Mouse (Mus musculus) kidney, adult 2 months (tissue): Measurements from ENCODE around the gene Abhd2. TPM values are rescaled to one million over a fixed set of nuclear protein-coding genes. Genes with fewer than 3 reads are reported as not detected.

ENCODE experiments used
- DNase-seq: peaks from one replicate; pipeline ENCODE4 v3.0.0; 2021
- H3K27ac ChIP-seq: fragments of 200-500 bp; 2 replicates; pipeline ENCODE4 v1.5.1; 2012; ENCODE audit warnings: low read depth, low read length, control low read depth, inconsistent platforms; ENCODE audit not compliant: insufficient read depth
- H3K27me3 ChIP-seq: fragments of 200-500 bp; replicated peaks from 2 replicates; pipeline ENCODE4 v1.6.1; 2012; ENCODE audit warnings: mild to moderate bottlenecking, moderate library complexity, low read length, inconsistent platforms; ENCODE audit not compliant: control insufficient read depth, insufficient read depth
- H3K36me3 ChIP-seq: fragments of 200-500 bp; 2 replicates; pipeline ENCODE4 v1.6.1; 2012; ENCODE audit warnings: mild to moderate bottlenecking, moderate library complexity, low read length, inconsistent platforms; ENCODE audit not compliant: control insufficient read depth, insufficient read depth
- H3K4me1 ChIP-seq: fragments of 200-500 bp; 2 replicates; pipeline ENCODE4 v1.6.1; 2011; ENCODE audit warnings: low read length; ENCODE audit not compliant: control insufficient read depth, insufficient read depth
- H3K4me3 ChIP-seq: fragments of 200-500 bp; 2 replicates; pipeline ENCODE4 v1.5.1; 2011; ENCODE audit warnings: mild to moderate bottlenecking, low read depth, low read length, control low read depth; ENCODE audit not compliant: insufficient read depth
- CTCF ChIP-seq: fragments of 200-500 bp; conservative IDR thresholded peaks from 2 replicates; pipeline ENCODE4 v1.5.1; 2011; ENCODE audit warnings: low read depth, mild to moderate bottlenecking, control low read depth, low read length, moderate library complexity, mixed read lengths; ENCODE audit not compliant: insufficient read depth, insufficient read length
- POLR2A ChIP-seq: fragments of 200-500 bp; IDR thresholded peaks from one replicate; pipeline ENCODE4 v1.6.1; 2011; ENCODE audit warnings: low read depth, low read length, control low read depth
- WGBS: fragments of 180-500 bp; shearing (Covaris S2); methylation state at CpG from one replicate; pipeline ENCODE4 v1.1.7; 2018; 5-methylcytosine and 5-hydroxymethylcytosine counted together
- polyA plus RNA-seq: library from polyadenylated mRNA; depleted of rRNA; stranded (reverse); fragments of >200 nt; gene quantifications from 2 replicates; pipeline ENCODE4 v1.2.3, GENCODE M21; 2012

Abhd2 gene
- polyA plus RNA-seq, 1 experiment, result 29.4 TPM

DNA sequence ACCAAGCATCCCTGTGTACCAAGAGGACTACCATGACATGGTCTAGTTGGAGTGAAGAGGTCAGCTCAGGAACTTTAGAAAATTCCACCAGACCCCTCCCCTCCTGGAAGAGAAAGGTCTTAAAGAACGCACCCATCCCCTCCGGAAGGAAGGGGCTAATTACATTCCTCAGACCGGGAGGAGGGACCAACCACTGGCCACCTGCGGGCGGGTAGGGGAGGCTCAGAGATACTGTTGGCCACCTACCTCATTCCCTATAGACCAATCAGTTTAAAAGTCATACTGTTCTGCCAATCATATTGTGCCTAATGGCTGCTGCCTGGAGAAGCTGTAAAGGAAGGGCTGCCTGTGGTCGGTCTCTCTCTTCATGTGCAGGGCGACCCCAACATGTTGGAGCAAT lies 115.0 kb downstream of the Abhd2 start:
- H3K36me3 ChIP-seq, result no peaks in the 10 kb centered on the region
- 37% methylated on average over 7 of the region's 7 CpGs for WGBS

DNA sequence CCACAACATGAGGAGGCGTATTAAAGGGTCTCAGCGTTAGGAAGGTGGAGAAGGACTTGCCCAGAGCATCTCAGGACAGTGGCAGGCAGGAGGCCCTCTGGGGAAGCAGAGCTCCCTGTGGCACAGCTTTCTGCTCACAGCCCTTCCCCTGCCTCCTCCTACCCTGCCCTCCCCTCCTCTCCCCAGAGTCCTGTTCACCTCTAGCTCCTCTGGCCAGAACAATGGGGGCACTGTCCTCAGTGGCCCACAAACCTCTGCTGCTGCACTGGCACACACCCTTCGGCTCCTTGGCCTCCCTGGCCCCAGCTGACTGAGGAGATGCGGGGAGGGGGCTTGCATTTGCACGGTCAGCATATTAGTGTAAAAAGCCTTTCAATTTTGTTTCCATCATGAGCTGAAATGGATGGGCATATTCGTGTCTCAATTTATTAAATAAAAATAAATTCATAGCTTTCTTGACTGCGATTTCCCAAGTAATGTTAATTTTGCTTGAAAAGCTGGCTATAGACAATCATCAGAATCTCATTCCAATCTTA lies 115.7 kb downstream of the Abhd2 start:
- TF ChIP-seq CTCF, result no peak
- no peak for TF ChIP-seq POLR2A
- 74% methylated on average over 7 of the region's 7 CpGs for WGBS

More for the DNA sequence above, 115.0 kb downstream of the Abhd2 start:
- H3K27me3 ChIP-seq, result no peaks in the 10 kb centered on the region
- H3K4me1 ChIP-seq, result no peaks in the 10 kb centered on the region; the same call in 1 of the 2 replicates
- TF ChIP-seq POLR2A, result no peak
- no peak for TF ChIP-seq CTCF
- H3K27ac ChIP-seq, result no peak overlapping the region
- no peak for DNase-seq
- H3K4me3 ChIP-seq, result no peak overlapping the region

GRCm38 (mm10) chr7:79390141-79390708 lies 117.2 kb downstream of the Abhd2 start:
- WGBS, result 86% methylated on average over 5 of the region's 5 CpGs
- H3K27me3 ChIP-seq, result no peaks in the 10 kb centered on the region
- no peak overlapping the region for H3K27ac ChIP-seq
- TF ChIP-seq CTCF (no peak), POLR2A (no peak)
- DNase-seq, result no peak
- no peaks in the 10 kb centered on the region for H3K36me3 ChIP-seq
- no peaks in the 10 kb centered on the region; the same call in 1 of the 2 replicates for H3K4me1 ChIP-seq
- H3K4me3 ChIP-seq, result no peak overlapping the region

More for the DNA sequence above, 115.7 kb downstream of the Abhd2 start:
- Histone ChIP-seq H3K27ac (no peak overlapping the region), H3K4me1 (no peaks in the 10 kb centered on the region; the same call in 1 of the 2 replicates), H3K27me3 (no peaks in the 10 kb centered on the region), H3K36me3 (no peaks in the 10 kb centered on the region), H3K4me3 (no peak overlapping the region)
- DNase-seq, result no peak

GRCm38 (mm10) chr7:79391471-79391870 lies 118.5 kb downstream of the Abhd2 start:
- H3K27me3 ChIP-seq, result no peaks in the 10 kb centered on the region
- H3K36me3 ChIP-seq, result no peaks in the 10 kb centered on the region
- 6% methylated on average over 3 of the region's 3 CpGs for WGBS
- TF ChIP-seq POLR2A (no peak), CTCF (no peak)
- H3K4me1 ChIP-seq, result no peaks in the 10 kb centered on the region; the same call in 1 of the 2 replicates
- DNase-seq, result no peak
- H3K4me3 ChIP-seq, result peak overlapping the region; percentile 84
- peak overlapping the region; percentile 62; the same call in 1 of the 2 replicates for H3K27ac ChIP-seq

DNA sequence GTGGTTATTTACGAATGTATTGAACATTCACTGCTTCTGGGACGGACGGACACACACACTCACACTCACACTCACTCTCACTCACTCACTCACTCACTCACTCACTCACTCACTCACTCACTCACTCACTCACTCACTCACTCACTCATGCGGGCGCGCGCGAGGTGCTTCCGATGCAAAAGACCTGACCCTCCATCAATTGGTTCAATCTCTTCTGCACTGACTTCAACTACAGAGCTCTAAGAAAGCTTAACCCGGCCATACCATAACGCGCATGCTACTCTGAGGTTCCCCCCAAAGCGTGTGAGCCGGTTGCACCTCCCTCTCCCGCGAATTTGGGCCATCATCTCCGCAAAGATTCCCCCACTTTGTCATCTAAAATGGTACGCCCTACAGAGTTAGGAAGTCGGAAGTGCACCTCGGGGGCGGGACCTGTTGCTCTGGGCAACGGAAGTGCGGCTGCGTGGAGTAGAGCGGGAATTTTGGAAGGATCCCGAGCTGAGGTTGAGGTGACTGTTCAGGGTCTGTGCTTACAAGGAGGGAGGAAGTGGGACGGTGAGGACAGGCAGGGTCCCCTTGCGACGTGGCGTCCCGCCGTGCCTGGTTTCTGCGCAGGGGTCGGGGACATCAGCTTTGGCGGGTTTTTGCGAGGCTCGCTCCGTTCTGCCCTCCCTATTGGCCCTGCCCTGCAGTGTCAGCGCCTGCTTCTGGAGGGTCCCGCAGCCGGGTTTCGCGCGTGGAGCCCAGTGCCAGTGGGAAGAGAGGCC lies 119.1 kb downstream of the Abhd2 start, which contains the start of gene Fanci:
Gene Fanci, plus strand, starts transcription at position 47 of the 767 bp plus-strand sequence.
- H3K27me3 ChIP-seq, result no peaks in the 10 kb centered on the region
- peak; percentile 96 for DNase-seq
- TF ChIP-seq POLR2A, result no peak
- TF ChIP-seq CTCF, result no peak
- under 1% methylated on average over 44 of the region's 44 CpGs for WGBS
- peak within 1 kb of the TSS; percentile 84 for H3K4me3 ChIP-seq
- no peaks in the 10 kb centered on the region for H3K36me3 ChIP-seq
- H3K4me1 ChIP-seq, result no peaks in the 10 kb centered on the region; the same call in 1 of the 2 replicates
- peak within 1 kb of the TSS; percentile 62; the same call in 1 of the 2 replicates for H3K27ac ChIP-seq

DNA sequence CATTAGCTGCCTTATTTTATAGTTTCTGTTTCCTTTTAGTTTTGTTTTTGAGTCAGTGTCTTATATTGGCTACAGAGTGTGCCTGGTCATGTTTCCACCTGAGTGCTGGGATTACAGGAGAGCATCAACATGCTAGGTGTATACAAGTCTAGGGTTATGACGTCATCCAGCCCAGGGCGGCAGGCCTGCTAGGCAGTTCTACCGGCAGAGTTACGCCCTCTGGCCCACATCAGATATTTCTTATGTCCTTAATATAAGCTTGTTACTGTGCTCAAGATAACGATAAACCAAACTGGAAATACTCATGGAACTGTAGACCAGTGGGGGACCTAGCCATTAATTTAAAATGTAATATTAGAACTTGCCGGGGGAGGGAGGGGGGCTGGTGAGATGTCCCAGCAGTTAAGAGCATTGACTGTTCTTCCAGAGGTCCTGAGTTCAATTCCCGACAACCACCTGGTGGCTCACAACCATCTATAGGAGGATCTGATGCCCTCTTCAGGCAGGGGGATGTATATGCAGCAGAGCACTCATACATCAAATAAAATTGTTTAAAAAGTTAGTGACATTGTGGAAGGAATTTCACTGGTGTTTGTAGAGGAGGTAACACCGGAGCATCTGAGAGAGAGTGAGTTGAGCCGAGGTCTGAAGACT lies 120.0 kb downstream of the Abhd2 start:
- WGBS, result 44% methylated on average over 9 of the region's 9 CpGs

More for the DNA sequence above, 120.0 kb downstream of the Abhd2 start:
- Histone ChIP-seq H3K27me3 (no peaks in the 10 kb centered on the region), H3K4me1 (no peaks in the 10 kb centered on the region; the same call in 1 of the 2 replicates), H3K4me3 (no peak overlapping the region), H3K36me3 (no peaks in the 10 kb centered on the region), H3K27ac (no peak overlapping the region)
- TF ChIP-seq CTCF (0 out of 2 replicates have a peak, but pooled peaks have one; percentile 8), POLR2A (no peak)
- DNase-seq, result no peak
